Mouse (Mus musculus) left cerebral cortex, adult 11 months (tissue): ENCODE measurements around the gene Thegl.
"Not testable (repeated sequence)": the region's sequence is repeated elsewhere in the genome, so short reads cannot be mapped to it uniquely, and the experiment has no call there.

ENCODE experiments used
- DNase-seq: peaks from one replicate; pipeline ENCODE4 v3.0.0; 2022; ENCODE audit warnings: low spot score

The Thegl gene

DNA sequence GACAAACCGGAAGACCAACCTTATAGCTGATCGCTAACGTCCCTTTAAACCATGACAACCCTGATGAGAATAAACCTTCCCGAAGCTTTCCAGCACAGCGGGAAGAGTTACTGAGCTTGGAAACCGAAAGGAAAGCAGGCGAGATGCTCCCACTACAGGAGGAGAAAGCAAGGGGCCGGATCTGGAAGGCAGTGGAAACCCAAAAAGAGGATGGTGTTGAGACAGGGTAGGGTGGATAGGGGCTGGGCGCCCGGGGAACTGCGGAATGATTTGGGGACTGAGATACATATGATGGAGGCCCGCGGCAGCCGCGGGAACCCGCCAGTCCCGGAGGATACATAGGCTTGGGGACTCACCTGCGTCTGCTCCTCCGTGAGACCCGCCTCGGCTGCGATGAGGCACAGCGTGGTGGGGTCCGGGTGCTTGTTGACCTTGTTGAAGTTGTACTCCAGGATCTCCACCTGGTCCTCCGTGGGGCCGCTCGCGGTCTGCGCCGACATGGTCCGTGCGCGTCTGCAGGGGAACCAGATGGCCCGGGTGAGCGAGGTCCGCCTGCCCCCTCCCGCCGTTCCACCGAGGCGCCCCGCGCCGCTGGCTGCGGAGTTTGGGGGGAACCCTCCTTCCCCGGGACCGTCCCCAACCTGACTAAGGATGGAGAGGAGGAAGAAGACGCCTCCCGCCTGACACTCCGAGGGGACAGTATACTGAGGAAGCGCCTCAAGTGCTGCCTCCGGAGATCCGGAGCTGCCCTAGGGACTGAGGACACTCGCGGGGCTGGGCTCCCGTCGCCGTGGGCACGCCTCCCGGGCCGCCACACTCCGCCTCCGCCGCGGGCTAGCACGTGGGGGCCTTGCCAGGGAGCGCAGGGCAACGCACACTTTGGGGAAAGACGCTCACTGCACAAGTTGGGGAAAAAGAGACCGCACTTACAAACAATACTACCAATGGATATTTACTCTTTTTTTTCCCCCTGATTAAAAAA, 79.0 kb downstream of the Thegl start:
- DNase-seq, result no peak

DNA sequence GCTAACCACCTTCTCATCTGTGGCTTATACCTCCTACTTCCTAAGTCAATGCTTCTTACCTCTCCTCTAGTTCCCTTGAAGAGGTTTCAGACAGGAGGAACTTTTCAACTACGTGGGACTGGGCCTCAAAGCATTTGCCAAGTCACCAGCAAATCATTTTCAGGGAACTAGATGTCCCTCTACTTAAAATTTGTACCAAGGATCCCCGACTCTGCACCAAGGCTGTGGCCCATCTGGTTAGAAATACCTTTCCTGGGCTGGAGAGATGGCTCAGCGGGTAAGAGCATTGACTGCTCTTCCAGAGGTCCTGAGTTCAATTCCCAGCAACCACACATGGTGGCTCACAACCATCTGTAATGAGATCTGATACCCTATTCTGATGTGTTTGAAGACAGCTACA, 80.4 kb downstream of the Thegl start:
- not testable (repeated sequence) for DNase-seq

DNA sequence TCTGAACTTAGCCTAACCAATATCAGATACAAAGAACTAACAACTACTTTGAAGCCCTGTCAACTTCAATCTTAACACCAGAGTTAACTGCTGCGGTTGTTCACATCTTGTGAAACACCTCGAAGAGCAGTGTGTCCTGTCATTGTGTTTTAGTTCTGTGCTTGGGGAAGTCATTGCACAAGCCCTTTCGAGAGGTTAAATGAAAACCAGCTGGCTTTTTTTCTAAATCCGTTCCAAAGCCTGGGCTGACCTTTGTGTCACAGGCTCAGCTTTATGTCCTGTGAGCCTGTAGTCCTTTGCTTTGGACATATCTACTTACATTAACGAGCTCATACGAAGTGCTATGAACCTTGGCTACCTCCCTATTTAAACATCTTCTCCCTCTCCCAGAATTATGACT, 81.9 kb downstream of the Thegl start:
- DNase-seq, result no peak

DNA sequence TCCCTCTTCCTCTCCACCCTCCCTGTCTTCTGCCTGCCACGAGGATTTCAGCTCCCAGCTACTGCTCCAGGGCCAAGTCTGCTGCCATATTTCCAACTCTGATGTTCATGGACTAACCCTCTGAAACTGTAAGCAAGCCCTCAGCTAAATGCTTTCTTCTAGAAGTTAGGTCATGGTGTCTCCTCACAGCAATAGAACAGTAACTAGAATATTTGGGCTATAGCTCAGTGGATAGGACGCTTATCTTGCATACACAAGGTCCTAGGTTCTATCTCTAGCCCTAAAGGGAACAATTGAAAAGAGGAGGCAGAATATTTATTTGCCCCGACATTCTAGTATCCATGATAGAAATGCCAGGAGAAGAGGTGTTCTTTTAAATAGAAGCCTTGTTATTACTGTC, 83.1 kb downstream of the Thegl start:
- DNase-seq, result no peak

DNA sequence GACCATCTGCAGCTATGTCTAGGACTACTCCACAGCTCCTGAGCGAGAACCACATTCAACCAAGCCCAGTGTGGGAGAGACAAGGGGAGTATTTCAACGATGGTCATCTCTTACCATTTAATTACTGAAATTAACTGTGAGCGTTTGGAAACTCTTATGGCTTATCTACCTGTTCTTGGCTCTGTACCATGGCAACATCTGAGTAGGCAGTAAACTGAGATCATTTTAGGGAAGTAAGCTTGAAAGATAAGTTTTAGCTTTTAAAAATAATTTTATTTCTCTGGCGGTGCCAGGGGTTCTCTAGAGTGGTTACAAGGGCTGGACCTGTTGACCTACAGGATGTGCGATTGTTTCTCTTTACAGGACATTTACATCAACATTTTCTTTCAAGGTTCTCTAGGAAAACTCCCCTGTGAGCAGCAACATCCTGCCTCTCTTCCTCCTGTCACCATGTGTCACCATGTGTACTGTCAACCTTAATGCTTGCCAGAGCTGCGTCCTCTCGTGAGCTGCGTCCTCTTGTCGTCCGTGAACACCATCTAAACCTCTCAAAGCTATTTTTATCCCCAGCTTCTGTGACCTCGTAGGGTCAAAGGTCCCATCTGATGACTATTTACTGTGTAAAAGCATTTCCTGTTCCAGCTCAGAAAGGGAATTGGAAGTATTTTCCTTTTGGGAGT, 83.6 kb downstream of the Thegl start:
- DNase-seq, result no peak

DNA sequence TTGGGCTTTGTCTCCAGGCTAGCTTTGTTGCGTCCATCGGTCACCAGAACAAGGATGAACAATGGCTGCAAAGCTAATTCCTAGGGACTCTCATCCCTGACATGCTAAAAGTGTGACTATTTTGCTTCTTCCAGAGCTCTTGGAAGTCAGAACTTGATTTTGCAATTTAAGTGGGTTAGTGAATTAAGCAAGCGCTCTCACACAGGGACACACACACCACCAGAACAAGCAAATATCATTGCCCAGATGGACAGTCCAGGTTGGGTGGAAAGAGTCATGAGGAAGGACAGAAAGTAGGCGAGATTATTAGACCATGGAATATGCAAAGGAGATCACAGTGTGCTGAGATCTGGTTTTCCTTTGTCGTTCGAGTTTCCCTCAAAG, 84.2 kb downstream of the Thegl start:
- DNase-seq, result no peak

DNA sequence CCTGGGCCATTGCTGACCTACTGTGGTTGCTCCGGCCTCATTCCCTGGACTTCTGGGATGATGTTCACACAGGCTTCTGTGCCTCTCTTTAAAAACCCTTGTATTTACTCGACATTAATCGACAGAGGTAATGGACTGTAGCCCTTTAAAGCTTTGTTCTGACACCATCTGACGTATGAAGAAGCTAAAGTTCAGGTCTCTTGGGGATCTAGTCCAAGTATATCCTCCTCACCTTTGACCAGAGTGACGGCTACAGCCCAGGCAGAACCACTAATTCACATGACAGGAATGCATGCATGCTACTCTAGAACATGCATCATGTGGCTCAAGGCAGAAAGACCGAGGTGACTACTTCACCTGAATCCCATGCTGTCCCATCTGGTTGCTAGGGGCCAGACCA, 84.9 kb downstream of the Thegl start:
- no peak for DNase-seq

DNA sequence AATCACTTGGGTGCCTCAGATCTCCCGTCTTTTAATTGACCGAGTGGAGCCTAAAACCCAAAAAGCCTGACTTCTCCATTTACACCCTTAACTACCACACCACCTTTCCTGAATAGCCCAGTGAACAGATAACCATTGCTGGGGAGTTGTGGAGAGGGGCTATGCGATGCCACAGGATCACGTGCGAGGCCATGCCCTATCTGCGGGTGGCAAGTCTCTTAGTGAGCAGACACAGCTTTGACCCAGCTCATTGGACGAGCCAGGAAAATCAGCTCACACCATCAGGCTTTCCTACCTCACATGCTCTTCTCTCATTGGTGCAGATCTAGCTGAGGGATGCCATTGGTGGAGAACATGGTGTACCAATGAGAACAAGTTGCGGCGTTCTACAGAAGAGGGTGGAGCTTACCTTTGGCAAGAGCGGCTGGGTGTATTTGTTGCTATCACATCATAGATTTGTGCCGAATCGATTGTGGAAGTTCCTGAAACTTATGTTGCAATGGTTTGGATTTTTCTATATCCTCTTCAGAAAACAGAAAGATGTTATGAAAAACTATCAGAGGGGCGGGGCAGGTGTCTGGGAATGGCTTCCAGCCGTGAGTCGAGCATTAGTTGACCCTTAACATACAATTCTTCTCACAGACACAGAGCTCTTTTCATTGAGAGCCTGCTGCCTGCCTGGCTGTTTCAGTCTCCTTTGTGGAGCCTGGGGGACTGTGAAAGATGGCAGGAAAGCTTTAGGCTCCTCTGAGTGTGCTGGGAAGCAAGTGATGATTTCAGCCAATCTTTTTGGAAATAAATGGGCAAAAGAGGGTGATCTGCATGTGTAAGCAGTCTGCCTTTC, 86.9 kb downstream of the Thegl start:
- no peak for DNase-seq

DNA sequence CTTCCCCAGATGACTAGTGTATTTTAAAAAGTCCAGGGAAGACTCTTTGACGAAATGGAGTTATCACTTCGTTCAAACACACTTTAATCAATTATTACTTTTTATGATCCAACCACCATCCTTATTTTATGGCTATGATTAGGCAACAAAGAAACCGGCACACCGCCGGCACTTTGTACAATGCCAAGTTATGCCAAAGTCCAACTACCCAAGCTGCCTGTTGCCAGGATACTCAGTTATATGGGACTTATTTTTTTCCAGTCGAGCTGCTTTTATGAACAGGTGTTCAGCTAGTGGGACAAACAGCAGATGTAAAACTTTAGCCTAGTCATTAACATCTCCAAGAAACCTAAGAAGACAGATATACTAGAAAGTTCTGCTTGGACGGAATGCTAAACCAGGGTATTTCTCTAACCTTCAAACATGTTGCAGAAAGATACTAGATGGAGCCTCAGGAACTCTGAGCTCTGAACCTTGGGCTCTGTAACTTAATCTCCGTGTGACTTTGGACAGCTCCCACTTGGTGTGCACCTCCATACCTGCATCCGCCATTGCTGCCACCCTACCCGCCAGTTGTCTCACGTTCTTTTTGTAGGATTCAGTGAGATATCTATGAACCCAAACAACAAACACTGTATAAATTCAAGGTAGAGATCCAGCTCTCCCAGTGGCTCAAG, 91.5 kb downstream of the Thegl start:
- no peak for DNase-seq

DNA sequence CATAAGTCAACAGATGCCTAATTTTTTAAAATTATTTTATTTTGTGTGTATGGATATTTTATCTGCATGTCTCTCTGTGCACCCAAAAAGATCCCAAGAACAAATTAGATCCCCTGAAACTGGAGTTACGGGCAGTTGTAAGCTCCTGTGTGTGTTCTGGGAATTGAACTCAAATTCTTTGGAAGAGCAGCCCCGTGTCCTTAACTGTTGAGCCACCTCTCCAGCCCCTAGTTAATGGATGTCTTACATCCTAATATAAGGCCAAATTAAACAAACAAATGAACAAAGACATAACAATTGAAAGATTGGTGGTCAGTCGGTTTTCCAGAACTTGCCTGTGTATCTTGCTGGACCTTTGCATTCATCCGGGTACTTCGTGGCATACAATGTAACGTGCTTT, 93.0 kb downstream of the Thegl start:
- DNase-seq, result no peak

DNA sequence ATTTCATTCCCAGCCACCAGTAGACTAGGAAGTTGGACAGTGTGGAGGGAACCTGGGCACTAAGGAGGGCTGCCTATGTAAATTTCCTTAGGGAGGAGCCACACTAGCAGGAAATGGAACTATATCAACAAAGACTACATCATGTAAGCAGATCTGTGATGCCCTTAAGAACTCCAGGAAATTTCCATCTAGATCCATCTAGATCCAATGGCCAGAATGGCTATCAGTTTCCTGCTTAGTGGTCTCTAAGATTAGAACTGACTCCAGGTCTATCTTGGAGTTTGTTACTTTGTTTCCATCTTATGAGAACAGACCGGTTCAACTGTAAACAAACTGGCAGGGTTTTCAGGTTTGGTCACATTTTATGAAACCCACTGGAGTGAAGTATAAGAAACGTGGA, 94.0 kb downstream of the Thegl start:
- DNase-seq, result no peak
